Mouse (Mus musculus): Measurements from ENCODE around the gene Kdm4a. TPM values are rescaled to one million over a fixed set of nuclear protein-coding genes. Genes with fewer than 3 reads are reported as not detected.

Gene Kdm4a
- polyA plus RNA-seq, 1 experiment: not detected

DNA sequence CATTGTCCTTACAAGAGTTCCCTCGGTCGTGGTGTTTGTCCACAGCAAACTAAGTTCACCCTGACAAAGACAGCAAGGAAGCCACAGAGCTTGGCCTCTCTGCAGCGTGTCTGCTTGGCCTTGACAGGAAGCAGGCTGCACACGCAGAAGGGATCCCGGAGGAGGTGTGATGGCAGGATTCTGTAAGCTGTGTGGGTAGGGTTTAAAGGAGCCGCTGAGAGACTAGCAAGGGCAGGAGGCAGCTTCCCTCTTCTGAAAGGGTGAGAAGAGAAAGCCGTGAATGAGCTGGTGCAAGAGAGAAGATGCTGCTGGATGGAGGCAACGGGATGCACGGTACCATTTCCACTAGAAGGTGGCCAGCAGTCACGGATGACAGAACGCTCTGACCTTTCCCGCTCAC, 67.2 kb downstream of the Kdm4a start:
- Histone ChIP-seq H3K4me1 (ENCODE audit: control insufficient read depth, insufficient read depth, low read length) (peaks cover 13% of the 10 kb centered on the region), H3K4me3 (ENCODE audit: insufficient read depth, low read depth, low read length) (no peak overlapping the region), H3K27ac (ENCODE audit: insufficient read depth, low read depth, low read length) (no peak overlapping the region)
- 61% methylated on average over 12 of the region's 12 CpGs for WGBS
- TF ChIP-seq POLR2A (IDR thresholded peaks at IDR 0.05; ENCODE audit: insufficient read depth, low read depth, low read length): no peak
- TF ChIP-seq CTCF (IDR thresholded peaks at IDR 0.05; ENCODE audit: insufficient read depth, low read depth, low read length): no peak

DNA sequence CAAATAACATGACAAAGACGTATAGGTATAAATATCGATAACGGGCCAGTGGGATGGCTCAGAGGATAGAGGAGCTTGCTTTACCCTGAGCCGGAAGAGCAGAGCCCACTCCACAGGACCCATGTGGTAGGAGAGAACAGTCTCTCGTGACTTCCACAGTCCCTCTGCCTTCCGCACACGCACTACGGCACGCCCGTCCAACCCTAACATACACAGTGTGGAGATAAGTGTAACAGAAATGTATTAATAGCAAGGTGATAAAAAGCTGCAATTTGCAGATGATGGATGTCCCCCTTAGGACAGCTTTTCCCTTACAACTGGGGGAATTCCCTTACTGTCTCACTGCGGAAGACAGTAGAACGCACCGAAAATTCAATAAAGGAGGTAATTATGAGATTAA, 70.2 kb downstream of the Kdm4a start:
- 88% methylated on average over 13 of the region's 13 CpGs for WGBS
- Histone ChIP-seq H3K4me3 (ENCODE audit: insufficient read depth, low read depth, low read length) (no peak overlapping the region), H3K4me1 (ENCODE audit: control insufficient read depth, insufficient read depth, low read length) (peaks cover 13% of the 10 kb centered on the region), H3K27ac (ENCODE audit: insufficient read depth, low read depth, low read length) (no peak overlapping the region)
- TF ChIP-seq CTCF (IDR thresholded peaks at IDR 0.05; ENCODE audit: insufficient read depth, low read depth, low read length) (no peak), POLR2A (IDR thresholded peaks at IDR 0.05; ENCODE audit: insufficient read depth, low read depth, low read length) (no peak)

DNA sequence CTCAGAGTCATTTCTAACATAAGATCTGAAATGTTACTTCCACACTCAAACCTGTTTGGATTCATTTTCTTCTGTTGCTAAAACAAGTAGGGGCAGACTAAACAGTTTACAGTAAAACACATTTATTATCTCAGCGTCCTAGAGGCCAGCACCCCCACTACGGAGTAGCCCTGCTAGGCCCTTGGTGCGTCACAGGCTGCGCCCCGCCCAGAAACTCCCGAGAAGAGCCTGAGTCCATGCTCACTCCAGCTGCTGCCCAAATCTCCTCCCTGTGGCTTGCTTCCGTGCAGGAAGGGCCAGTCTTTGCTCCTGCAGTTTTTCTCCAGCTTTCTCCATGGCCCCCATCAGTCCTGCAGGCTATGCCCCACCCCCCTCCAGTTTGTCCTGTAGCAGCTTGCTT, 71.1 kb downstream of the Kdm4a start:
- Histone ChIP-seq H3K27ac (ENCODE audit: insufficient read depth, low read depth, low read length) (no peak overlapping the region), H3K4me3 (ENCODE audit: insufficient read depth, low read depth, low read length) (no peak overlapping the region), H3K4me1 (ENCODE audit: control insufficient read depth, insufficient read depth, low read length) (peaks cover 12% of the 10 kb centered on the region)
- 81% methylated on average over 7 of the region's 7 CpGs for WGBS
- TF ChIP-seq CTCF (IDR thresholded peaks at IDR 0.05; ENCODE audit: insufficient read depth, low read depth, low read length) (no peak), POLR2A (IDR thresholded peaks at IDR 0.05; ENCODE audit: insufficient read depth, low read depth, low read length) (no peak)

DNA sequence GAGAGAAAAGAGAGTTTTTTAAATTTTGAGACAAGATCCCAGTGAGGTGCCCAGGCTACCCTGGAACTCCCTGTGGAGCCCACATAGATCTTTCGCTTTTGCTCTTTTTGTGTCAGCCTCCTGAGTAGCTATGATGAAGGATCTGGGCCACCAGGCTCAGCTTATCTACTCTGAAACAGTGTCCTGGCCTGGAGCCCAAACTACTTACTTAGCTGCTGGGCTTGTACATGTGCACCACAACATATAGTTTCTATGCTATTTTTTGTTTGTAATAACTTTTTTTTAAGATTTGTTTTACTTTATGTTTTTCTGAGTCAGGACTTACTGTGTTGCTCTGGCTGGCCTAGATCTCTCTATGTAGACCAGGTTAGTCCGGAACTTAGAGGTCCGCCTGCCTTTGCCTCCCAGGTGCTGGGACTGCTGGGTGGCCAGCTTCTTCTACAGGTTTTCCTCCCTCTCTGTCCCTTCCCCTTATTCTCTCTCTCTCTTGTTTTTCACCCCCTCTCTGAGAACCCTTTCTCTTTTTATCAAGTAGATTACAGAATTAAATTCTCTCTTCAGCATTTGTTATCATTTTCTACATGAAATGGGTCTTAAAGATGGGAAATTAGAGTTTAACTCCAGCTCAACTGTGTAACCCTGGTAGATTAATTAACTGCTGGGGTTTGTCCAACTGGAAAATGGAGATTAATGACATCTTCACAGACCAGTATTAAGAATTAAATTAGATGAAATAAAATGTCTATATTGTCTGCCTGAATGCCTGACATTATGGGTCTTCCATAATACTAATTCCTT, 74.4 kb downstream of the Kdm4a start:
- 86% methylated on average over 3 of the region's 3 CpGs for WGBS
- TF ChIP-seq CTCF (IDR thresholded peaks at IDR 0.05; ENCODE audit: insufficient read depth, low read depth, low read length): no peak
- TF ChIP-seq POLR2A (IDR thresholded peaks at IDR 0.05; ENCODE audit: insufficient read depth, low read depth, low read length): no peak
- H3K4me1 ChIP-seq (ENCODE audit: control insufficient read depth, insufficient read depth, low read length): no peaks in the 10 kb centered on the region
- H3K27ac ChIP-seq (ENCODE audit: insufficient read depth, low read depth, low read length): no peak overlapping the region
- H3K4me3 ChIP-seq (ENCODE audit: insufficient read depth, low read depth, low read length): no peak overlapping the region

DNA sequence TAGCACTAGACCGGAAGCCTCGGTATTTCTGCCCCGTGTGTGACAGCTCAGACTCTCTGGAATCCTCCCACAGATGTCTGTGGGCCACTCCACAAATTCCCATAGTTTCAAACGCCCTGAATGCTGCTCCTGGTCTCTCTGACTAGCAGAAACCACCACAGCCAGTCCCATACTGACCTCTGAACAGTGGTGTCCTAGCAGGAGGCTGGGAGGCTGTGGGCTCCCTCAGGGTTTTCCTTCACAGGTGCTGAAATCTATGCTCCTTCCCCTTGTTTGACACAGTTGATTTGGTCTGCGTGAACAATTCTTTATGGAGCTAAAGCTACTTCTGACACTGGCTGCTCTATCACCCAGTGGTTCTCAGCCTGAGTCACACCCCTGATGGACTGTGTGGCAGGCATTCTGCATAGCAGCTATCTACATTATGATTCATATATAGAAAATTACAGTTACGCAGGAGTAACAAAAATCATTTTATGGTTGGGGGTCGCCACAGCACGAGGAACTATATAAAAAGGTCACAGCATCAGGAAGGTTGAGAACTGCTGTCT, 76.5 kb downstream of the Kdm4a start:
- H3K4me3 ChIP-seq (ENCODE audit: insufficient read depth, low read depth, low read length): no peak overlapping the region
- WGBS: 85% methylated on average over 8 of the region's 8 CpGs
- H3K27ac ChIP-seq (ENCODE audit: insufficient read depth, low read depth, low read length): no peak overlapping the region
- no peaks in the 10 kb centered on the region for H3K4me1 ChIP-seq (ENCODE audit: control insufficient read depth, insufficient read depth, low read length)
- TF ChIP-seq POLR2A (IDR thresholded peaks at IDR 0.05; ENCODE audit: insufficient read depth, low read depth, low read length): no peak
- no peak for TF ChIP-seq CTCF (IDR thresholded peaks at IDR 0.05; ENCODE audit: insufficient read depth, low read depth, low read length)

DNA sequence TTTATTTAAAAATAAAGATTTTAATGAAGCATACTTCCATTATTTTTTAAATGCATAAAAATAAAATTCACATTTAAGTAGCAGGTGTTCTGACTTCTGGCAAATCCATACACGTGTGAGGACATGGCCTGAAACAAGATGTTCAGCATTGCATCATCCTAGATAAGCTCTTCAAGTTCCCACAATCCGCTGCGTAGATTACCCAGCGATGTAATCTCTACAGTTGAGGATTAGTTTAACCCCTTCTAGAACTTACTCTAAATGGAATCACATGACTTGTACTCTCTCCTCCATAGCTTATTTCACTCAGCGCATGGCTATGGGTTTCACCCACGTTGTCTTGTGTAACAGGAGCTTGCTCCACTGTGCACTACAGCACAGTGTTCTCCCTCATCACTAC, 78.3 kb downstream of the Kdm4a start:
- Histone ChIP-seq H3K4me3 (ENCODE audit: insufficient read depth, low read depth, low read length) (no peak overlapping the region), H3K27ac (ENCODE audit: insufficient read depth, low read depth, low read length) (no peak overlapping the region), H3K4me1 (ENCODE audit: control insufficient read depth, insufficient read depth, low read length) (no peaks in the 10 kb centered on the region)
- TF ChIP-seq POLR2A (IDR thresholded peaks at IDR 0.05; ENCODE audit: insufficient read depth, low read depth, low read length) (no peak), CTCF (IDR thresholded peaks at IDR 0.05; ENCODE audit: insufficient read depth, low read depth, low read length) (no peak)
- WGBS: 92% methylated on average over 6 of the region's 6 CpGs

DNA sequence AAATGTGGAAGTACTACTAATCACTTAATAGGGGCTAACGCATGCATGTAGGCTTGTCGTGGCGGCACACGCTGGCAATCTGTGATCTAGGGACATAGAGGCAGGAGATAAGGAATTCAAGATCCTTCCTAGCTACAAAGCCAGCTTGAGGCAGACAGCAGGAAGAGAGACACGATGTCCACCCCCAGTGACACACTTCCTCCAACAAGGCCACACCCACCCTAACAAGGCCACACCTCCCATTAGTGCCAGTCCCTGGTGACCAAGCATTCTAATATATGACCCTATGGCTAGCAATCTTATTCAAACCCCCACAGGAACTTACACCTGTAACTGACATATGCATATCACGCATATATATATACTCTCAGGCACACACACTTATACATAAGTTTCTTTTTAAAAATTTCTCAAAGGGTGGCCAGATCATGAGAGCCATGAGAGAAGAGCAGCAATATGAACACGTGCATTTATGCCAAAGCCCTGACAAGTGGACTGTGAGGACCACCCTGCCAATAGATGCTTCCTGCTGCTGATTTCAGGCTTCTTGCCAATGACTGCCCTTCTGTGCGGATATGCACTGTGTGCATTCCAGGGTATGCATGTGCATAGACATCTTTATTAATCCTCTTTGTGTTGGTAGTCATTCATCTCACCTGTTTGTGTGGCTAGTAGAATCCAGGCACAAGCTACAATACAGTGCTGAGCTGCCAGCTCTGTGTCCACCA, 80.0 kb downstream of the Kdm4a start:
- Histone ChIP-seq H3K4me3 (ENCODE audit: insufficient read depth, low read depth, low read length) (no peak overlapping the region), H3K27ac (ENCODE audit: insufficient read depth, low read depth, low read length) (no peak overlapping the region), H3K4me1 (ENCODE audit: control insufficient read depth, insufficient read depth, low read length) (no peaks in the 10 kb centered on the region)
- no peak for TF ChIP-seq POLR2A (IDR thresholded peaks at IDR 0.05; ENCODE audit: insufficient read depth, low read depth, low read length)
- TF ChIP-seq CTCF (IDR thresholded peaks at IDR 0.05; ENCODE audit: insufficient read depth, low read depth, low read length): no peak
- WGBS: 92% methylated on average over 8 of the region's 8 CpGs

DNA sequence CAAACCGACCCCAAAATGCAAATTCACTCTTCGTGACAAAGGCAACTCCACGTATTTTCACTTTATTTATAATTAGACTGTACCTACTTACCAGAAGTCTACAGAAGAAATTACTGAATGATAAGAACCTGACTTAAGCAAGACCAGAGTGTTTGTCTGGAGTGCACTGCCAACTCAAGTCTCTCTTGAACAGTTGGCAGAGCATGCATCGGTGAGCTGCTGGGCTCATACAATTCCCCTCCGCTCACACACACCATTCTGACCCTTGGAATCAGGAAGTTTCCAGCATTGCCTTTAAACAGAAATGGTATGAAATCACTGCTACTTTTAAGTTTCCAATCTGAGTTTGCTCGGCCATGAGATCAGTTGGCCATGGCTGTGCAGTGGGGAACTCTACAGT, 81.3 kb downstream of the Kdm4a start:
- TF ChIP-seq CTCF (IDR thresholded peaks at IDR 0.05; ENCODE audit: insufficient read depth, low read depth, low read length) (no peak), POLR2A (IDR thresholded peaks at IDR 0.05; ENCODE audit: insufficient read depth, low read depth, low read length) (no peak)
- WGBS: 87% methylated on average over 6 of the region's 6 CpGs

DNA sequence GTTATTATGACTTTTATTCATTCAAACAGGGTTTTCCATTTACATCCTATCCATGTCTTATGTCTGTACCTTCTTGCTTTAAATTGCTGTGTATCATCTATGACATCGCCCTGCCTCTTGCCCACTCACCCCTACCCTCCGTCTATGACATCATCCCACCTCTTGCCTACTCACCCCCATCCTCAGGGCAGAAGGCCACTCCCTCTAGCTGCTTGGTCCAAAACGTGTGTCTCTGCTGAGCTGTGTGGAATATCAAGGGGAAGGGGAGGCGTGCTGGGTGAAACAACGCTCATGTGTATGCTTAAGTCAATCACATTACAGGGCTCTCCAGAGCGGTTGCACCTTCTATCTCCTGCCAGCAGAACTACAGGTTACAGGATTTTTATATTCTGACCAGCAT, 83.8 kb downstream of the Kdm4a start:
- no peak overlapping the region for H3K27ac ChIP-seq (ENCODE audit: insufficient read depth, low read depth, low read length)
- no peak for TF ChIP-seq POLR2A (IDR thresholded peaks at IDR 0.05; ENCODE audit: insufficient read depth, low read depth, low read length)
- TF ChIP-seq CTCF (IDR thresholded peaks at IDR 0.05; ENCODE audit: insufficient read depth, low read depth, low read length): no peak
- H3K4me3 ChIP-seq (ENCODE audit: insufficient read depth, low read depth, low read length): no peak overlapping the region
- WGBS: 73% methylated on average over 6 of the region's 6 CpGs
- no peaks in the 10 kb centered on the region for H3K4me1 ChIP-seq (ENCODE audit: control insufficient read depth, insufficient read depth, low read length)

More for the DNA sequence above, 81.3 kb downstream of the Kdm4a start:
- Histone ChIP-seq H3K4me1 (ENCODE audit: control insufficient read depth, insufficient read depth, low read length) (no peaks in the 10 kb centered on the region), H3K27ac (ENCODE audit: insufficient read depth, low read depth, low read length) (no peak overlapping the region), H3K4me3 (ENCODE audit: insufficient read depth, low read depth, low read length) (no peak overlapping the region)
